Mouse (Mus musculus) embryo, embryonic 10 days (tissue): Measurements from ENCODE around the gene Eif4h.

Source experiments
- DNase-seq: peaks from one replicate; pipeline ENCODE4 v3.0.0-alpha.2; 2015; ENCODE audit warnings: low spot score

The Eif4h gene

DNA sequence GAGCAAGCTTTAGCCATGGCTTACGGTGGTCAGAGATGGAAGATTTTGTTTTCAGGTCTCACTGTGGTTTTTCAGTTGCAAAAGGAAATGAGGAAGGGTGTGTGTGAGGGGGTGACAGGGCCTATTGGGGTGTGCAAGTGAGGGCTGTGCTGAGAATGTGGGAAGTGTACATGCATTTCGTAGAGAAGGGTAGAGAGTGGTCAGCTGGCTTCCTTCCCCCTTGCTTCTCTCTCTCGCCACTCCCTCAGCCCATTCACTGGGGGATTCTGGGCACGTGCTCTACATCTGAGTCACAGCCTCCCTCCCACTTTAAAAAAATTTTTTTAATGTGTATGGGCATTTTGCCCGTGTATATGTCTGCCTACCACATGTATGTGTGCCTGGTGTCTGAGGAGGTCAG lies 32.2 kb downstream of the Eif4h start:
- no peak for DNase-seq

GRCm38 (mm10) chr5:134606314-134606713 lies 33.0 kb downstream of the Eif4h start:
- DNase-seq: no peak

DNA sequence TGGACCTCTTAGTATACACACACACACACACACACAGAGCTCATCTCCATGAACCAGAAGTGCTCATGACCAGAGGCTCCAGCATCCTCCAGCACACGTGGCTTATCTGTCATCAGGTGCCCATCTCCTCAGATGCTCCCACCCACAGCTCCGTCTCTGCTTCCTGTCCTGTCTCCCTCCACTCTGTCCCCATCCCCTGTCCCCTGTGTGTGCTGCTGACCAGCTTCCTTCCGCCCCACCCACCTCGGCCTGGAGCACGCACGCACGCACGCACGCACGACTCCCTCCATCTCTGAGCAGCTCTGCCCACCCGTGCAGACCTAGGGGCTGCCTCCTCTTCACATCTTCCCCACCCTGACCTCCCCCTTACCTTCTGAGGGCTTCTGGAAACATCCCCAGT lies 34.9 kb downstream of the Eif4h start:
- no peak for DNase-seq

GRCm38 (mm10) chr5:134597711-134598110 lies 41.6 kb downstream of the Eif4h start:
- DNase-seq: no peak

DNA sequence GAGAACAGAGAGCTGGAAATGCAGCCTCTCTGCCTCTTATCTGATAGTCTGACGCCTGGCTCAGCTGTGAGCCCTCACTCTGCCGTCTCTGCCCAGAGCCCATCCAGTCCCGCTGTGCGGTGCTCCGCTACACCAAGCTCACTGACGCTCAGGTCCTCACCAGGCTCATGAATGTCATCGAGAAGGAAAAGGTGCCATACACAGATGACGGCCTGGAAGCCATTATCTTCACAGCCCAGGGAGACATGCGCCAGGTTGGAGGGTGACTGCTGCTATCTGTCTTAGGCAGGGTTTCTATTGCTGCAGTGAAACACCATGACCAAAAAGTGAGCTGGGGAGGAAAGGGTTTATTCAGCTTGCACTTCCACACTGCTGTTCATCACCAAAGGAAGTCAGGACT lies 46.2 kb downstream of the Eif4h start:
- no peak for DNase-seq

DNA sequence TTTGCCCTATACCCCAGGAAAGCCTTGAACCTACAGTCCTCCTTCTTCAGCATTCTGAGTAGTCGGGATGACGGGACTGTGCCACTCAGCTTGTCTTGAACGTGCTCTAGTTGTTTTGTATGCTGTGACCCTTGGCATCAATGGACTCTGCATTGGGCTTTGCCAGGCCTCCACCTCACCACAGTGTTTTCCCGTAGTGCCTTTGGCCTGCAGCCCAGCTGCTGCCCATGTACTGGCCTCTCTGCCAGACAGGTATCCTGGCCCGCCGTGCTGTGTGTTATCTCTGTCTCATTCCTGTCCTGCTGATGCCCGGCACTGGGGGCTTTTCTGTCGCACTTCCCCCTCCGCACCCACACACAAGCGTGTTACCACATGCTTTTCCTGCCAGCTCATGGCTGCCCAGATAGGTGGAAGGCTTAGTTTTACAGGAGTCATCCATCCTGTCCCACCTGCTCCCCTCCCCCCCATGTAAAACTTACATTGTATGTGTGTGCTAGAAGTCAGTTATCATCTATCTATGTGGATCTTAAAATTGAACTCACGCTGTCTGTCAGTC lies 47.2 kb downstream of the Eif4h start:
- no peak for DNase-seq

- no peak for DNase-seq
Observed at GRCm38 (mm10) chr5:134589900-134590299, 49.4 kb downstream of the Eif4h start.

DNA sequence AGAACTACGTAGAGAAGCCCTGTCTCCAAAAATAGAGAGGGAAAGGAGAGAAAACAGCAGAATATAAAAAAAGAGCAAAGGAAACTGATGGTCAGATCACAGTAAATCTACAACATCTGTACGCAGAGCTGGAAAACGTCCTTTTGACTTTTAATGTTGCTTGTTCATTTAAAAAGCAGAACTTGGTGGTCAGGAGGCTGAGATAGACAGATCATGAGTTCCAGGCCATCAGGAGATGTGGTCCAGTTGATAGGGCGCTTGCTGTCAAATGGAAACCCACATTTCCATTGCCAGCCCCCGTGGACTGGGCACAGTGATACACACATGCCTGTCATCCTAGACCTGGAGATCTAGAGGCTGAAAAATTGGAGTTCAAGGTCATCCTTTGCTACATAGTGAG lies 54.5 kb downstream of the Eif4h start:
- no peak for DNase-seq

GRCm38 (mm10) chr5:134583884-134584213 lies 55.4 kb downstream of the Eif4h start:
- no peak for DNase-seq

DNA sequence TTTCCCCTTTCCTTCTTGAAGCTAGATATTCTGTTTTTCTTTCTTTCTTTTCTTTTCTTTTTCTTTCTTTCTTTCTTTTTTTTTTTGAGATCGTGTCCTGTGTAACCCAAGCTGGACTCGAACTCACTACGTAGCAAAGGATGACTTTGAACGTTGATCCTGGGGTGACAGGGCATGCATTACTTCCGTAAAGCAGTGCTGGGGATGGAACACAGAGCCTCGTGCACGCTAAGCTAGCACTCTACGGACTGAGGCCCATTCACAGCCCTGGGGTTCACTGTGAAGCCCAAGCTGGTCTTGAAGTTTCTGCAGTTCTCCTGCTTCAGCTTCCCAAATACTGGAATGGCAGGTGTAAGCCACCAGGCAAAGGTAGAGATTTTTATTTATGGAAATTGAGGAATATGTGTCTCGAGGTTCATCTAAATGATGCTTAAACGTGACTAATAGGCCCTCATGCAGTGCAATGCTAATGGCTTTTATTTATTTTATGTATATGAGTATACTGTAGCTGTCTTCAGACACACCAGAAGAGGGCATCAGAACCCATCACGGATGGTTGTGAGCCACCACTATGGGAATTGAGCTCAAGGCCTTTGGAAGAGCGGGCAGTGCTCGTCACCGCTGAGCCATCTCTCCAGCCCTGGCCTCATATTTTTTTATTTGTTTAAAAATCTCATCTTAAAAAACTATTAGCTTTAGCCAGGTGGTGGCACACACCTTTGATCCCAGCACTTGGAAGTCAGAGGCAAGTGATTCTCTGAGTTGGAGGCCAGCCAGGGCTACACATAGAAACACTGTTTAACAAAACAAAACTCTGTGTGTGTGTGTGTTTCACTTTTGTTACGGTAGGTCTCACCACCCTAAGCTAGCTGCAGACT lies 56.0 kb downstream of the Eif4h start:
- no peak for DNase-seq

DNA sequence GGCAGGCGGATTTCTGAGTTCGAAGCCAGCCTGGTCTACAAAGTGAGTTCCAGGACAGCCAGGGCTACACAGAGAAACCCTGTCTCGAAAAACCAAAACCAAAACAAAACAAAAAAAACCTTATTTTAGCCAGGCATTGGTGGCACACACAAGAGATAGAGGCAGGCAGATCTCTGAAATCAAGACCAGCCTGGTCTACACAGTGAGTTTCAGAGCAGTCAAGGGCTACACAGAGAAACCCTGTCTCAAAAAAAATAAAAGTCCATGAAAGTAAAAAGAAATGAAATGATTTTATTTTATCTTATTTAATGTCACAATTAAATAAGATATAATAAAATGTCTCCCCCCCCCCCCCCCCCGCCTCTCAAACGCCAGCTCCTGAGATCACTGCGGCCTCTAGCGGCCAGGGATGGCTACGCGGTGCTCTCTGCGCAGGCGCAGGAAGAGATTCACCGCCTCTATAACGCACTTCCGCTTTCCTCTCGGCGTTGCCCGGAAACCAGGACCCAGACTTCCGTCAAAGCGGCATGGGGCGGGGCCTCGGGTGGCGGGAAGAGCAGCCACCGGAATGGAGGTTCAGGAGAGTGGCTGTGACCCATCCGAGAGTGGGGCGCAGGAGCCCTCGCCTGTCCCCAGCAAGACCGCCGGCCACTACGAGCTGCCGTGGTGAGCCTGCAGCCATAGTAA lies 56.9 kb downstream of the Eif4h start:
- DNase-seq: peak; percentile 98

- DNase-seq: no peak
Observed at GRCm38 (mm10) chr5:134581146-134581545, 58.1 kb downstream of the Eif4h start, which contains the start of gene Rfc2. Gene Rfc2 (plus strand): TSS chr5:134581366.

GRCm38 (mm10) chr5:134579135-134579534 lies 60.2 kb downstream of the Eif4h start:
- DNase-seq: no peak

GRCm38 (mm10) chr5:134577534-134577933 lies 61.8 kb downstream of the Eif4h start:
- DNase-seq: no peak

GRCm38 (mm10) chr5:134576517-134577220 lies 62.6 kb downstream of the Eif4h start:
- no peak for DNase-seq

- DNase-seq: no peak
Observed at GRCm38 (mm10) chr5:134575833-134576232, 63.5 kb downstream of the Eif4h start.

DNA sequence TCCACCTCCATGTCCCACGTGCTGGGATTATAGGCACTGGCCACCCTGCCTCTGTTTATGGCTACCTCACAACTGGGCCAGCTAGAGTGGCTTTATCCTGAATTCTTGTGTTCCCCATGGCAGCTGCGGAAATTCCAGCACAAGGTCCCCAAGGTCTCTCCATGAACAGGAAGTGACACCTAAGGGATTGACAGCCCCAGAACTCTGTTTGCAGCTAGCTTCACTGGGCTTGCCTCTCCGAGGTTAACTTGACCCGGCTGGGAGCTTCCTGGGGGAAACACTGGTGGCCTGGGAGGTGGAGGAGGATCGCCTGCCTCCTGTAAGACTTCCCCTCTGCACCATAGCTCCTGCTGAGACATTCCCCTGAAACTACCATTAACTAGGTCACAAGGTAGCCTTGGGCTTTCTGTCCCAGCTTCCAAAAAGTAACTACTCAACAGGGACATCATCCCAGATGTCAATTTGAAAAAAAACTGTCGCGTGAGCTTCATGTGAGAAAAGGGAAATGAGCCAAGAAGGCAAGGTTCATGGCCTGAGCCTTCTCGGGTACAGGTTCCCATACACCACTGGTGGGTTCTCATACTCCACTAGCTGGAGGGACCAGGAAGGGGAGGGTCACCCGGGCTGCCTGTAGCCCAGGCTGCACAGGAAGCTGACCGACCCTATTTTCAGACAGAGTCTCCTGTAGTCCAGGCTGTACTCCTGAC lies 66.6 kb downstream of the Eif4h start:
- DNase-seq: no peak

DNA sequence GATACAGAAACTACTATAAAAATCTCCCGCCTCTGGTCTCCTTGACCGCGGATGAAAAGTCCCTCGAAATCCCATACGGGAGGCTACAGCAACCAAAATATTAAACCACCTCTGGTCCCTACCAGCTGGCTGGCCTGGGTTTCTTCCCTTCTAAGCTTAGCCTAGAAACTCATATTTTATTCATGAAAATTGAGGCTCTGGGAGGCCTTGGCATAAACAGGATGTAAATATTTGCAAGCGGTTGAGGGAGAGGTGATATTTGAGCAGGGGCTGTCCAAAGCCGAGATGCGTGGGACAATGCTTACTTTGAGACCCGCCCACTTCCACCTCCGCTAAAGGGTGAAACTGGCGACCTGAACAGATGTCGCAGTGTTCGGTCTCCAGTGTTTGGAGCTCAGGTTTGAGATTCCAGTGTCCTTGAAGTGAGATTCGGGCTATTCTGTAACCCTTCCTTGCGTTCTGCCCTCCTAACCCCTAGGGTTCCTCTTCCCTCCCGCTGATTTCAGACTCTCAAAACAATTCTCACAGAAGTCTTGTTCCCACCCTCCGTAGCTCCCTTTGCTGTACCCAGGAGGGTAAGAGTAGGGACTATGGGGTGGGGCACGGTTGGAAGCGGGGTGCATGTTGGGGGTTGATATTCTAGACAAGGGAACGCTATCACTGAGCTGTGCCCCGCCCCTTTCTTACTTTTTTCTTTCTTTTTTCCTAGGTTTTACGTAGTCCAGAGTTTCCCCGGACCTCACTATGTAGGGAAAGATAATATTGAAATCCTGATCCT lies 67.4 kb downstream of the Eif4h start:
- DNase-seq: peak; percentile 78
